Comparison of ENCODE assay signal across 23 mouse cellular contexts in genomic region chr1:125837507-125837906, GRCm38 (mm10).
DNase-seq lines count a peak whose midpoint lies in the region; ATAC-seq and TF ChIP-seq lines count a peak whose summit lies in the region.
"Had no signal": no experiment of that assay in that cellular context is flagged by ENCODE, and none has a peak within 500 bp of the region (broad histone marks: within the 10 kb centered on the region; RNA-seq: fewer than 3 reads in every experiment).

No protein-coding gene starts in this region.

- H3K27me3 ChIP-seq in intestine, embryonic 14.5 days (replicated peaks; ENCODE audit: control insufficient read depth, insufficient read depth, low read length): no peaks in the 10 kb centered on the region
- H3K27me3 ChIP-seq in intestine, postnatal 0 days (replicated peaks; ENCODE audit: control insufficient read depth, insufficient read depth, low read length): no peaks in the 10 kb centered on the region
- H3K27me3 ChIP-seq in lung, embryonic 14.5 days (ENCODE audit: insufficient read depth, low read length): no peaks in the 10 kb centered on the region
- no peaks in the 10 kb centered on the region for H3K27me3 ChIP-seq in intestine, embryonic 16.5 days (replicated peaks; ENCODE audit: control insufficient read depth, insufficient read depth, low read length)
- H3K27me3 ChIP-seq: embryonic facial prominence, embryonic 15.5 days; hindbrain, embryonic 12.5 days had no signal

- WGBS in intestine, embryonic 14.5 days: 0% methylated on average over 1 of the region's 1 CpGs
- whole genome bisulfite sequencing in intestine, postnatal 0 days: 7% methylated on average over 1 of the region's 1 CpGs
- WGBS in lung, embryonic 14.5 days: 25% methylated on average over 1 of the region's 1 CpGs
- 11% methylated on average over 1 of the region's 1 CpGs for WGBS in intestine, embryonic 16.5 days

- H3K9ac ChIP-seq in intestine, embryonic 14.5 days (ENCODE audit: low read length): no peak overlapping the region
- no peak overlapping the region for H3K9ac ChIP-seq in intestine, postnatal 0 days (ENCODE audit: low read depth, low read length)
- no peak overlapping the region for H3K9ac ChIP-seq in lung, embryonic 14.5 days
- H3K9ac ChIP-seq in intestine, embryonic 16.5 days (ENCODE audit: low read depth, low read length): no peak overlapping the region
- H3K9ac ChIP-seq: embryonic facial prominence, embryonic 15.5 days; hindbrain, embryonic 12.5 days had no signal

- H3K9me3 ChIP-seq in intestine, embryonic 14.5 days (ENCODE audit: control insufficient read depth, low read length): no peaks in the 10 kb centered on the region
- H3K9me3 ChIP-seq in intestine, postnatal 0 days (ENCODE audit: control insufficient read depth): no peaks in the 10 kb centered on the region
- no peaks in the 10 kb centered on the region for H3K9me3 ChIP-seq in lung, embryonic 14.5 days (ENCODE audit: low read depth, low read length)
- no peaks in the 10 kb centered on the region for H3K9me3 ChIP-seq in intestine, embryonic 16.5 days (ENCODE audit: control insufficient read depth, low read length)
- H3K9me3 ChIP-seq: embryonic facial prominence, embryonic 15.5 days; forebrain, embryonic 10.5 days; heart, embryonic 10.5 days; hindbrain, embryonic 12.5 days had no signal

- DNase-seq in intestine, embryonic 14.5 days (ENCODE audit: low spot score): no peak
- DNase-seq in lung, embryonic 14.5 days: peak; percentile 2
- no peak for DNase-seq in lung, postnatal 4 days
- DNase-seq in thymus, postnatal 0 days (ENCODE audit: low spot score): no peak
- DNase-seq: adrenal gland, postnatal 10 days; B cell, adult 2 months; cerebellum, adult 11 months; cerebellum, adult 8-10 months; gastrocnemius, postnatal 36 days; heart, adult 18-20 months; heart, postnatal 10 days; heart, postnatal 4 days had no signal

- no peak overlapping the region for H3K4me2 ChIP-seq in intestine, embryonic 14.5 days (ENCODE audit: low read length)
- no peak overlapping the region for H3K4me2 ChIP-seq in intestine, postnatal 0 days (replicated peaks; ENCODE audit: low read depth)
- H3K4me2 ChIP-seq in lung, embryonic 14.5 days: no peak overlapping the region
- no peak overlapping the region for H3K4me2 ChIP-seq in intestine, embryonic 16.5 days (ENCODE audit: low read depth, low read length)
- H3K4me2 ChIP-seq: embryonic facial prominence, embryonic 15.5 days; hindbrain, embryonic 12.5 days had no signal

- H3K36me3 ChIP-seq in intestine, embryonic 14.5 days (ENCODE audit: control insufficient read depth, insufficient read depth, low read length): no peaks in the 10 kb centered on the region
- no peaks in the 10 kb centered on the region for H3K36me3 ChIP-seq in intestine, postnatal 0 days (ENCODE audit: control insufficient read depth, insufficient read depth)
- H3K36me3 ChIP-seq in lung, embryonic 14.5 days (ENCODE audit: insufficient read depth): no peaks in the 10 kb centered on the region
- H3K36me3 ChIP-seq in intestine, embryonic 16.5 days (ENCODE audit: control insufficient read depth, insufficient read depth, low read length): no peaks in the 10 kb centered on the region
- H3K36me3 ChIP-seq: embryonic facial prominence, embryonic 15.5 days; forebrain, embryonic 10.5 days; G1E; heart, embryonic 10.5 days; hindbrain, embryonic 12.5 days had no signal

- no peaks in the 10 kb centered on the region for H3K4me1 ChIP-seq in intestine, embryonic 14.5 days (replicated peaks; ENCODE audit: control insufficient read depth, insufficient read depth, low read length)
- H3K4me1 ChIP-seq in intestine, postnatal 0 days (replicated peaks; ENCODE audit: control insufficient read depth, insufficient read depth, low read length): no peaks in the 10 kb centered on the region
- H3K4me1 ChIP-seq in lung, embryonic 14.5 days (ENCODE audit: insufficient read depth): no peaks in the 10 kb centered on the region
- H3K4me1 ChIP-seq in intestine, embryonic 16.5 days (ENCODE audit: control insufficient read depth, insufficient read depth, low read length): no peaks in the 10 kb centered on the region
- H3K4me1 ChIP-seq: embryonic facial prominence, embryonic 15.5 days; heart, embryonic 10.5 days; hindbrain, embryonic 12.5 days had no signal

- H3K4me3 ChIP-seq in intestine, embryonic 14.5 days (ENCODE audit: low read depth, low read length): no peak overlapping the region
- no peak overlapping the region for H3K4me3 ChIP-seq in intestine, postnatal 0 days (ENCODE audit: low read depth, low read length)
- H3K4me3 ChIP-seq in lung, embryonic 14.5 days (ENCODE audit: low read depth, low read length): no peak overlapping the region
- no peak overlapping the region for H3K4me3 ChIP-seq in intestine, embryonic 16.5 days (ENCODE audit: low read length)
- H3K4me3 ChIP-seq: embryonic facial prominence, embryonic 15.5 days; erythroblast, embryonic 14.5 days; forebrain, embryonic 10.5 days; heart, embryonic 10.5 days; hindbrain, embryonic 12.5 days had no signal

- H3K27ac ChIP-seq in intestine, embryonic 14.5 days (ENCODE audit: low read depth): no peak overlapping the region
- H3K27ac ChIP-seq in intestine, postnatal 0 days (ENCODE audit: low read depth, low read length): no peak overlapping the region
- no peak overlapping the region for H3K27ac ChIP-seq in lung, embryonic 14.5 days (ENCODE audit: low read depth)
- no peak overlapping the region for H3K27ac ChIP-seq in intestine, embryonic 16.5 days (ENCODE audit: low read length)
- H3K27ac ChIP-seq: embryonic facial prominence, embryonic 15.5 days; forebrain, embryonic 10.5 days; heart, embryonic 10.5 days; hindbrain, embryonic 12.5 days had no signal

- 0 out of 2 replicates have a peak, but pooled peaks have one; percentile 47 for ATAC-seq in intestine, embryonic 14.5 days (replicated peaks; ENCODE audit: low FRiP score, low TSS enrichment, low read depth)
- no peak for ATAC-seq in intestine, postnatal 0 days
- ATAC-seq in lung, embryonic 14.5 days (ENCODE audit: insufficient read depth): no peak
- ATAC-seq in intestine, embryonic 16.5 days: peak; percentile 53; the same call in 1 of the 2 replicates
- ATAC-seq in granulocyte monocyte progenitor cell, adult 5-6 weeks (replicated peaks; ENCODE audit: poor library complexity, severe bottlenecking): no peak
- ATAC-seq: CD4-positive, CD25-positive, alpha-beta regulatory T cell, adult 4 months; forebrain, embryonic 14.5 days had no signal

- no peak for TF ChIP-seq CTCF in intestine, postnatal 0 days (IDR thresholded peaks at IDR 0.05; ENCODE audit: low read depth)
- TF ChIP-seq CTCF in lung, embryonic 14.5 days (IDR thresholded peaks at IDR 0.05; ENCODE audit: low read depth): no peak

Comparison
In these comparisons a context has a peak if more than half of its experiments do, and no peak if none do; other contexts are left out.
1. ATAC-seq: peak in intestine, embryonic 14.5 days (single experiment) and intestine, embryonic 16.5 days (single experiment); none in intestine, postnatal 0 days (single experiment), lung, embryonic 14.5 days (single experiment) and granulocyte monocyte progenitor cell, adult 5-6 weeks (single experiment).